Mouse (Mus musculus) ES-Bruce4 (cell line): Measurements from ENCODE around the gene Chrnb1. TPM values are rescaled to one million over a fixed set of nuclear protein-coding genes. Genes with fewer than 3 reads are reported as not detected.

ENCODE experiments used
- H3K27ac ChIP-seq: 2 replicates; pipeline ENCODE4 v1.5.1; 2012; ENCODE audit warnings: low read length, inconsistent platforms; ENCODE audit not compliant: insufficient read depth
- H3K27me3 ChIP-seq: 2 replicates; pipeline ENCODE4 v1.6.1; 2012; ENCODE audit warnings: mild to moderate bottlenecking, low read length, inconsistent platforms; ENCODE audit not compliant: control insufficient read depth, poor library complexity, insufficient read depth, severe bottlenecking
- H3K36me3 ChIP-seq: 2 replicates; pipeline ENCODE4 v1.6.1; 2012; ENCODE audit warnings: inconsistent platforms, mild to moderate bottlenecking, low read length, moderate library complexity; ENCODE audit not compliant: control insufficient read depth, poor library complexity, insufficient read depth, severe bottlenecking
- H3K4me1 ChIP-seq: one replicate; pipeline ENCODE4 v1.8.1; 2011; ENCODE audit warnings: low read length; ENCODE audit not compliant: control insufficient read depth, insufficient read depth
- H3K4me3 ChIP-seq: 2 replicates; pipeline ENCODE4 v1.5.1; 2011; ENCODE audit warnings: low read depth, mild to moderate bottlenecking, low read length
- H3K9ac ChIP-seq: 2 replicates; pipeline ENCODE4 v1.6.1; 2012; ENCODE audit warnings: low read depth, mild to moderate bottlenecking, inconsistent platforms; ENCODE audit not compliant: poor library complexity, severe bottlenecking
- H3K9me3 ChIP-seq: replicated peaks from 2 replicates; pipeline ENCODE4 v1.6.1; 2012; ENCODE audit warnings: mild to moderate bottlenecking, low read length, inconsistent platforms; ENCODE audit not compliant: control insufficient read depth, poor library complexity, insufficient read depth, severe bottlenecking
- CTCF ChIP-seq: IDR thresholded peaks from one replicate; pipeline ENCODE4 v1.8.1; 2011; ENCODE audit warnings: low read depth, low read length
- EP300 ChIP-seq: IDR thresholded peaks from 2 replicates; pipeline ENCODE4 v1.6.1; 2011; ENCODE audit warnings: low read depth, low read length; ENCODE audit not compliant: insufficient read depth
- POLR2A ChIP-seq: IDR thresholded peaks from one replicate; pipeline ENCODE4 v1.8.1; 2011; ENCODE audit warnings: low read length; ENCODE audit not compliant: insufficient read depth
- polyA plus RNA-seq: library from polyadenylated mRNA; stranded (reverse); fragments of >200 nt; gene quantifications from 2 replicates; pipeline ENCODE4 v1.2.4, GENCODE M21; 2011; ENCODE audit warnings: low read depth; ENCODE audit not compliant: missing spikeins, insufficient read depth, insufficient read length

The Chrnb1 gene
- polyA plus RNA-seq, 1 experiment, result 12.1 TPM

GRCm38 (mm10) chr11:69784793-69785272 is 10.9 kb downstream of the Chrnb1 start:
- Histone ChIP-seq H3K27me3 (no peaks in the 10 kb centered on the region), H3K9ac (peak overlapping the region; percentile 54), H3K4me1 (no peaks in the 10 kb centered on the region), H3K4me3 (peak overlapping the region; percentile 57), H3K27ac (peak overlapping the region; percentile 62), H3K9me3 (no peaks in the 10 kb centered on the region), H3K36me3 (no peaks in the 10 kb centered on the region)
- peak; percentile 85; the same call in 1 of the 2 replicates for TF ChIP-seq EP300
- peak; percentile 51 for TF ChIP-seq POLR2A
- no peak for TF ChIP-seq CTCF

DNA sequence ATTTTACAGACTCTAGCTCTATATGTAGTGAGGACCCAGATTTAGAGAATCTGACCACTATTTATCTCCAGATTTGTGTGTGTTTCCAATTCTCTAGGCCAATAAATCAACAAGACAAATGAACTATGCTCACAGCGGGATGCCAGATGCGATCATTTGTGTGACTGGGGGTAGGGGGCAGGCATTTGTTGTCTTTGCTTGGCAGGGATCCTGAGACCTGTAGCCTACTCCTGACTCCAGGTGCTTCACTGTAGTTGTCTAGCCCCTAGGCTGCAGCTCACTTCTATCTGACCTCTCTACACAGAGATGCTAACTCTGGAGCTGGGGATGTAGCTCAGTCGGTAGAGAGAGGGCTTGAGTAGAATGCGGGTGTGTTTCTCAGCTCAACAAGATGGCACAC is 13.9 kb downstream of the Chrnb1 start:
- Histone ChIP-seq H3K9ac (no peak overlapping the region), H3K27ac (0 out of 2 replicates have a peak overlapping the region, but pooled peaks have one; percentile 14), H3K36me3 (no peaks in the 10 kb centered on the region), H3K4me3 (no peak overlapping the region), H3K4me1 (no peaks in the 10 kb centered on the region), H3K9me3 (no peaks in the 10 kb centered on the region), H3K27me3 (no peaks in the 10 kb centered on the region)
- TF ChIP-seq CTCF (no peak), POLR2A (no peak), EP300 (no peak)

DNA sequence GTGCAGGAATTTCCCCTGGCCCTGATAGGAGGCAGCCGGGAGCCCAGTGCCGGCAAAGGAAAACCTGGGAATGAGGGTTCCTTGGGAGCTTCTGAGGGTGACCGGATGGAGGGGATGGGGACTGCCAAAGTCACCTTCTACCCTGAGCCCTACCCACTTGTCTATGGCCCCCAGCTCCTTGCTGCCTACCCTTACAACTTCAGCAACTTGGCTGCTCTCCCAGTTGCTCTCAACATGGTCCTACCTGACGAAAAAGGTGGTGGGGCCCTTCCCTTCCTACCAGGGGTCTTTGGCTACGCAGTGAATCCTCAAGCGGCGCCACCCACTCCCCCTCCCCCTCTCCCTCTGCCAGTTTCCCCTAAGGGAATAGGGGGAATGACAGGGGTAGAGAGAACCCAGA is 16.8 kb downstream of the Chrnb1 start:
- Histone ChIP-seq H3K4me1 (peaks cover 6% of the 10 kb centered on the region), H3K27me3 (no peaks in the 10 kb centered on the region), H3K9me3 (no peaks in the 10 kb centered on the region), H3K27ac (no peak overlapping the region), H3K36me3 (no peaks in the 10 kb centered on the region), H3K4me3 (no peak overlapping the region), H3K9ac (no peak overlapping the region)
- TF ChIP-seq POLR2A, result no peak
- TF ChIP-seq EP300, result no peak
- no peak for TF ChIP-seq CTCF

GRCm38 (mm10) chr11:69778258-69778982 is 17.3 kb downstream of the Chrnb1 start:
- H3K9me3 ChIP-seq, result no peaks in the 10 kb centered on the region
- no peak overlapping the region for H3K4me3 ChIP-seq
- H3K27me3 ChIP-seq, result no peaks in the 10 kb centered on the region
- no peak for TF ChIP-seq EP300
- TF ChIP-seq POLR2A, result no peak
- no peak for TF ChIP-seq CTCF
- no peaks in the 10 kb centered on the region for H3K36me3 ChIP-seq
- H3K27ac ChIP-seq, result no peak overlapping the region
- H3K9ac ChIP-seq, result no peak overlapping the region
- peaks cover 6% of the 10 kb centered on the region for H3K4me1 ChIP-seq

GRCm38 (mm10) chr11:69777504-69778257 is 18.1 kb downstream of the Chrnb1 start:
- no peak for TF ChIP-seq EP300
- no peak for TF ChIP-seq POLR2A
- TF ChIP-seq CTCF, result no peak
- Histone ChIP-seq H3K27ac (no peak overlapping the region), H3K27me3 (no peaks in the 10 kb centered on the region), H3K9me3 (no peaks in the 10 kb centered on the region), H3K4me1 (peaks cover 6% of the 10 kb centered on the region), H3K4me3 (no peak overlapping the region), H3K36me3 (no peaks in the 10 kb centered on the region), H3K9ac (no peak overlapping the region)
